Mouse (Mus musculus) small intestine, adult 2 months (tissue): Measurements from ENCODE around the gene Slc3a2.

ENCODE experiments used
- CTCF ChIP-seq: fragments of 200-500 bp; IDR thresholded peaks from 2 replicates; pipeline ENCODE4 v1.5.1; 2012; ENCODE audit warnings: low read depth, mild to moderate bottlenecking, control low read depth, inconsistent platforms, low read length, moderate library complexity, mixed read lengths; ENCODE audit not compliant: insufficient replicate concordance, insufficient read length; ENCODE audit errors: extremely low read depth
- POLR2A ChIP-seq: fragments of 200-500 bp; IDR thresholded peaks from 2 replicates; pipeline ENCODE4 v1.6.1; 2012; ENCODE audit warnings: low read depth, mild to moderate bottlenecking, control low read depth, inconsistent platforms, low read length, moderate library complexity

DNA sequence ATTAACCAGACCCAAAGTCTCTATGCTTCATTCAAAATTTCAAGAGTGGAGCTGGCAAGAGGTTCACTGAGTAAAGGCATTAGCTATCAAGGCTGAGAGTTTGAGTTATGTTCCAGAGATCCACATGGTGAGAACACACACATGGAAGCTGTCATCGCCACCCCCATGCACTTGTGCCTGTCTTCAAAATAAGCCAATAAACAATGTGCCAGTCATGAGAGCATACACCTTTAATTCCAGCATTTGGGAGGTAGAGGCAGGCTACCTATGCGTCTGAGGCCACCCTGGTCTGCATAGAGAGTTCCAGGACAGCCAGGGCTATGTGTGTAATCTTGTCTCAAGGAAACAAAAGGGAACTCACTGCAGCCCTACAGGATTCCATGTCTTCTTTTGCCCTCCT lies 39.5 kb downstream of the Slc3a2 start:
- TF ChIP-seq CTCF (no peak), POLR2A (no peak)
